Mouse (Mus musculus) MEL (cell line): ENCODE measurements around the gene Ywhae.

Source experiments
- CTCF ChIP-seq, 3 experiments: IDR thresholded peaks in 2 of 3; conservative IDR thresholded peaks in 1 of 3; 2 replicates each; pipeline ENCODE4 v1.5.1; 2011 to 2012; ENCODE audit warnings: low read length in 3 of 3, low read depth in 2 of 3, mild to moderate bottlenecking in 2 of 3, improper control_type of control experiment in 1 of 3, inconsistent platforms in 1 of 3, mixed read lengths in 1 of 3, moderate library complexity in 1 of 3; ENCODE audit not compliant: control insufficient read depth in 1 of 3, insufficient read depth in 1 of 3, poor library complexity in 1 of 3, severe bottlenecking in 1 of 3
- HCFC1 ChIP-seq: IDR thresholded peaks from 2 replicates; pipeline ENCODE4 v1.6.1; 2012; ENCODE audit warnings: low read depth, mild to moderate bottlenecking, inconsistent platforms, low read length, improper control_type of control experiment, moderate library complexity
- SIN3A ChIP-seq: IDR thresholded peaks from 2 replicates; pipeline ENCODE4 v1.6.1; 2012; ENCODE audit warnings: low read length, improper control_type of control experiment, inconsistent platforms
- ZC3H11A ChIP-seq: IDR thresholded peaks from 2 replicates; pipeline ENCODE4 v1.6.1; 2012; ENCODE audit warnings: low read depth, mild to moderate bottlenecking, inconsistent platforms, low read length, improper control_type of control experiment
- ZMIZ1 ChIP-seq: IDR thresholded peaks from 2 replicates; pipeline ENCODE4 v1.6.1; 2012; ENCODE audit warnings: low read depth, mild to moderate bottlenecking, inconsistent platforms, low read length, improper control_type of control experiment, moderate library complexity

- TF ChIP-seq ZMIZ1 (no peak), HCFC1 (no peak), CTCF (IDR thresholded peaks at IDR 0.05 in 2 of 3, conservative IDR thresholded peaks at IDR 0.05 in 1 of 3; ENCODE audit: control insufficient read depth in 1 of 3, insufficient read depth in 1 of 3, low read depth in 2 of 3, low read length in 3 of 3, poor library complexity in 1 of 3, severe bottlenecking in 1 of 3) (no peak), ZC3H11A (no peak), SIN3A (no peak)
Measured at GRCm38 (mm10) chr11:75688132-75688531, 44.5 kb upstream of the Ywhae start.
